Comparison of ENCODE assay signal across 8 mouse cellular contexts in genomic region chr3:90079763-90080497, GRCm38 (mm10). TPM values are rescaled to one million over a fixed set of nuclear protein-coding genes. Genes with fewer than 3 reads are reported as not detected.
DNase-seq lines count a peak whose midpoint lies in the region; ATAC-seq and TF ChIP-seq lines count a peak whose summit lies in the region.

No protein-coding gene starts in this region.

- peak overlapping the region; percentile 82 for H3K4me2 ChIP-seq in embryonic facial prominence, embryonic 14.5 days (ENCODE audit: low read depth, low read length)
- peak overlapping the region; percentile 66 for H3K4me2 ChIP-seq in liver, embryonic 11.5 days

- peaks cover 54% of the 10 kb centered on the region for H3K79me2 ChIP-seq in C2C12 (ENCODE audit: control insufficient read depth, insufficient read depth)

- under 1% methylated on average over 33 of the region's 53 CpGs for WGBS in embryonic facial prominence, embryonic 14.5 days
- under 1% methylated on average over 53 of the region's 53 CpGs for WGBS in kidney, adult 2 months
- WGBS in liver, embryonic 11.5 days, result under 1% methylated on average over 53 of the region's 53 CpGs

- peak; percentile 53 for ATAC-seq in embryonic facial prominence, embryonic 14.5 days (ENCODE audit: low read depth)
- peak; percentile 77 for ATAC-seq in liver, embryonic 11.5 days (replicated peaks; ENCODE audit: low FRiP score)
- ATAC-seq in monocyte, adult 5-6 weeks (replicated peaks; ENCODE audit: insufficient number of reproducible peaks, low FRiP score, low TSS enrichment, poor library complexity, severe bottlenecking), result peak; percentile 40

- peak overlapping the region; percentile 89 for H3K9ac ChIP-seq in embryonic facial prominence, embryonic 14.5 days (ENCODE audit: low read depth, low read length)
- peak overlapping the region; percentile 69 for H3K9ac ChIP-seq in liver, embryonic 11.5 days (ENCODE audit: low read depth, low read length)

- H3K27ac ChIP-seq in embryonic facial prominence, embryonic 14.5 days (replicated peaks; ENCODE audit: low read depth, low read length), result peak overlapping the region; percentile 97
- peak overlapping the region; percentile 89 for H3K27ac ChIP-seq in kidney, adult 2 months (ENCODE audit: insufficient read depth, low read depth, low read length)
- peak overlapping the region; percentile 95 for H3K27ac ChIP-seq in liver, embryonic 11.5 days (ENCODE audit: low read depth, low read length)

- DNase-seq in adrenal gland, postnatal 4 days (ENCODE audit: low spot score in 2 of 2), result peak; percentile 39 to 64
- DNase-seq in embryonic facial prominence, embryonic 14.5 days (ENCODE audit: low spot score), result peak; percentile 91
- peak; percentile 69 for DNase-seq in heart, adult 8-10 months (ENCODE audit: low spot score)
- DNase-seq in kidney, adult 2 months, result peak; percentile 77
- peak; percentile 84 for DNase-seq in liver, embryonic 11.5 days (ENCODE audit: low spot score)
- peak; percentile 74 to 86 for DNase-seq in spleen, postnatal 4 days (ENCODE audit: low spot score in 2 of 2)

- H3K4me3 ChIP-seq in C2C12 (ENCODE audit: insufficient read depth, poor library complexity, severe bottlenecking), result peak overlapping the region; percentile 94
- peak overlapping the region; percentile 67 for H3K4me3 ChIP-seq in embryonic facial prominence, embryonic 14.5 days (ENCODE audit: low read depth, low read length)
- H3K4me3 ChIP-seq in kidney, adult 2 months (ENCODE audit: insufficient read depth, low read depth, low read length), result peak overlapping the region; percentile 69
- peak overlapping the region; percentile 74 for H3K4me3 ChIP-seq in liver, embryonic 11.5 days (ENCODE audit: low read depth, low read length)

- TF ChIP-seq CTCF in C2C12 (IDR thresholded peaks at IDR 0.05; ENCODE audit: control insufficient read depth, insufficient read depth, insufficient read length), result no peak
- no peak for TF ChIP-seq CTCF in kidney, adult 2 months (conservative IDR thresholded peaks at IDR 0.05; ENCODE audit: insufficient read depth, insufficient read length, low read depth, low read length)

- H3K4me1 ChIP-seq in embryonic facial prominence, embryonic 14.5 days (ENCODE audit: control insufficient read depth, insufficient read depth, low read length), result peaks cover 41% of the 10 kb centered on the region
- peaks cover 42% of the 10 kb centered on the region for H3K4me1 ChIP-seq in kidney, adult 2 months (ENCODE audit: control insufficient read depth, insufficient read depth, low read length)
- H3K4me1 ChIP-seq in liver, embryonic 11.5 days (replicated peaks; ENCODE audit: control insufficient read depth, insufficient read depth, low read length), result peaks cover 40% of the 10 kb centered on the region

- no peaks in the 10 kb centered on the region for H3K9me3 ChIP-seq in embryonic facial prominence, embryonic 14.5 days (ENCODE audit: control insufficient read depth, low read length)
- no peaks in the 10 kb centered on the region for H3K9me3 ChIP-seq in liver, embryonic 11.5 days (ENCODE audit: control insufficient read depth, low read length)

- no peak for TF ChIP-seq POLR2A in kidney, adult 2 months (IDR thresholded peaks at IDR 0.05; ENCODE audit: low read depth, low read length)

- H3K27me3 ChIP-seq in C2C12 (ENCODE audit: control insufficient read depth, insufficient read depth, insufficient read length), result no peaks in the 10 kb centered on the region
- H3K27me3 ChIP-seq in embryonic facial prominence, embryonic 14.5 days (replicated peaks; ENCODE audit: control insufficient read depth, insufficient read depth, low read length), result no peaks in the 10 kb centered on the region
- H3K27me3 ChIP-seq in kidney, adult 2 months (replicated peaks; ENCODE audit: control insufficient read depth, insufficient read depth, low read length), result no peaks in the 10 kb centered on the region
- H3K27me3 ChIP-seq in liver, embryonic 11.5 days (replicated peaks; ENCODE audit: control insufficient read depth, insufficient read depth, low read length), result no peaks in the 10 kb centered on the region

- peaks cover 16% of the 10 kb centered on the region for H3K36me3 ChIP-seq in C2C12 (ENCODE audit: control insufficient read depth, insufficient read depth)
- H3K36me3 ChIP-seq in embryonic facial prominence, embryonic 14.5 days (ENCODE audit: control insufficient read depth, insufficient read depth, low read length), result no peaks in the 10 kb centered on the region
- H3K36me3 ChIP-seq in kidney, adult 2 months (ENCODE audit: control insufficient read depth, insufficient read depth, low read length), result no peaks in the 10 kb centered on the region
- H3K36me3 ChIP-seq in liver, embryonic 11.5 days (ENCODE audit: control insufficient read depth, insufficient read depth, low read length), result no peaks in the 10 kb centered on the region

- H3K79me3 ChIP-seq in C2C12 (ENCODE audit: low read depth), result peaks cover 48% of the 10 kb centered on the region

- peak overlapping the region; percentile 58 for H3ac ChIP-seq in C2C12 (ENCODE audit: control insufficient read depth, insufficient read length, low read depth)

TF ChIP-seq in C2C12, 6 proteins besides CTCF, POLR2A, EP300 and RAD21:
- TF ChIP-seq MYOG (IDR thresholded peaks at IDR 0.05; ENCODE audit: control insufficient read depth, extremely low read depth, insufficient read length) (no peak), CEBPB (IDR thresholded peaks at IDR 0.05; ENCODE audit: low read depth) (no peak), MAX (IDR thresholded peaks at IDR 0.05) (no peak), FOSL1 (IDR thresholded peaks at IDR 0.05; ENCODE audit: insufficient read depth, low read length, poor library complexity, severe bottlenecking) (no peak), USF1 (IDR thresholded peaks at IDR 0.05; ENCODE audit: low read depth) (no peak), MYOD1 (IDR thresholded peaks at IDR 0.05; ENCODE audit: control insufficient read depth, insufficient read length, low read depth) (no peak)

RNA-seq across cellular contexts. Expression of gene Tpm3, which starts 7.5 kb away (rescaled TPM):
- polyA plus RNA-seq in C2C12 (2012; fragmentation: generic; extraction: Trizol), result 341 TPM
- total RNA-seq in adrenal gland, postnatal 4 days (2021), result 100 to 1,000 TPM; 234 to 246 TPM
- polyA plus RNA-seq in embryonic facial prominence, embryonic 14.5 days (2014; fragmentation: Nextera tagmentation; extraction: Ambion mirVana), result 423 and 451 TPM in 2 replicates
- 10 to 100 TPM; 34.1 to 43.4 (median 38.2) TPM for total RNA-seq in heart, adult 8-10 months (2022)
- polyA plus RNA-seq in kidney, adult 2 months (2012; rRNA removed), result 75.5 and 95.4 TPM in 2 replicates
- polyA plus RNA-seq in liver, embryonic 11.5 days (2014; fragmentation: Nextera tagmentation; extraction: Ambion mirVana), result 443 and 461 TPM in 2 replicates
- total RNA-seq in monocyte, adult 5-6 weeks (2017), result 927 to 1,272 TPM (median 1,055 TPM) in 3 replicates

RNA-seq across cellular contexts. Expression of gene Nup210l, which starts 24.0 kb away (rescaled TPM):
- polyA plus RNA-seq in C2C12 (2012; fragmentation: generic; extraction: Trizol), result 0.47 TPM
- under 1 TPM; 0.45 to 0.48 TPM for total RNA-seq in adrenal gland, postnatal 4 days (2021)
- polyA plus RNA-seq in embryonic facial prominence, embryonic 14.5 days (2014; fragmentation: Nextera tagmentation; extraction: Ambion mirVana), result 0.18 and 0.43 TPM in 2 replicates
- under 1 TPM; 0.06 to 0.16 (median 0.10) TPM for total RNA-seq in heart, adult 8-10 months (2022)
- 0.12 and 0.14 TPM in 2 replicates for polyA plus RNA-seq in kidney, adult 2 months (2012; rRNA removed)
- 0.34 and 0.49 TPM in 2 replicates for polyA plus RNA-seq in liver, embryonic 11.5 days (2014; fragmentation: Nextera tagmentation; extraction: Ambion mirVana)
- total RNA-seq in monocyte, adult 5-6 weeks (2017), result 0.19 to 0.49 TPM (median 0.32 TPM) in 3 replicates

RNA-seq across cellular contexts. Expression of gene Ubap2l, which starts 27.5 kb away (rescaled TPM):
- 110 TPM for polyA plus RNA-seq in C2C12 (2012; fragmentation: generic; extraction: Trizol)
- total RNA-seq in adrenal gland, postnatal 4 days (2021), result 100 to 1,000 TPM; 217 to 233 TPM
- 207 and 211 TPM in 2 replicates for polyA plus RNA-seq in embryonic facial prominence, embryonic 14.5 days (2014; fragmentation: Nextera tagmentation; extraction: Ambion mirVana)
- 100 to 1,000 TPM; 105 to 133 (median 121) TPM for total RNA-seq in heart, adult 8-10 months (2022)
- polyA plus RNA-seq in kidney, adult 2 months (2012; rRNA removed), result 105 and 108 TPM in 2 replicates
- 220 and 229 TPM in 2 replicates for polyA plus RNA-seq in liver, embryonic 11.5 days (2014; fragmentation: Nextera tagmentation; extraction: Ambion mirVana)
- total RNA-seq in monocyte, adult 5-6 weeks (2017), result 84.5 to 177 TPM (median 158 TPM) in 3 replicates

RNA-seq across cellular contexts. Expression of gene 4933434E20Rik, which starts 28.5 kb away (rescaled TPM):
- 67.6 TPM for polyA plus RNA-seq in C2C12 (2012; fragmentation: generic; extraction: Trizol)
- total RNA-seq in adrenal gland, postnatal 4 days (2021), result 10 to 100 TPM; 81.3 to 83.7 TPM
- polyA plus RNA-seq in embryonic facial prominence, embryonic 14.5 days (2014; fragmentation: Nextera tagmentation; extraction: Ambion mirVana), result 144 TPM in 2 replicates
- total RNA-seq in heart, adult 8-10 months (2022), result 100 to 1,000 TPM in 1 of 4 experiments, 10 to 100 TPM in 3; 91.0 to 102 (median 93.9) TPM
- 53.0 and 56.2 TPM in 2 replicates for polyA plus RNA-seq in kidney, adult 2 months (2012; rRNA removed)
- 159 and 173 TPM in 2 replicates for polyA plus RNA-seq in liver, embryonic 11.5 days (2014; fragmentation: Nextera tagmentation; extraction: Ambion mirVana)
- total RNA-seq in monocyte, adult 5-6 weeks (2017), result 71.0 to 80.3 TPM (median 79.6 TPM) in 3 replicates

Comparison
In these comparisons a context has a peak if more than half of its experiments do, and no peak if none do; other contexts are left out.
1. Peak in every context shown above with its lines: DNase-seq, ATAC-seq, H3K4me3 ChIP-seq and H3K27ac ChIP-seq.